Mouse (Mus musculus): ENCODE results near the gene Ctnnb1. TPM values are rescaled to one million over a fixed set of nuclear protein-coding genes. Genes with fewer than 3 reads are reported as not detected.
A peak's percentile ranks its signal among the peaks of the same experiment; 100 is the strongest.

Gene Ctnnb1
- polyA plus RNA-seq, 1 experiment: 255 TPM

GRCm38 (mm10) chr9:120930021-120930420 is 1.0 kb downstream of the Ctnnb1 start:
- Histone ChIP-seq H3K4me1 (ENCODE audit: control insufficient read depth, insufficient read depth, low read length) (no peaks in the 10 kb centered on the region), H3K27ac (ENCODE audit: insufficient read depth, low read length) (no peak overlapping the region), H3K27me3 (ENCODE audit: control insufficient read depth, insufficient read depth, low read length) (no peaks in the 10 kb centered on the region; the same call in 1 of the 2 replicates), H3K4me3 (replicated peaks; ENCODE audit: insufficient read depth, low read depth, low read length) (no peak overlapping the region)
- WGBS: 83% methylated on average over 12 of the region's 12 CpGs
- no peak for TF ChIP-seq CTCF (IDR thresholded peaks at IDR 0.05; ENCODE audit: borderline replicate concordance, insufficient read depth, low read depth, low read length)
- no peak for DNase-seq

- H3K4me1 ChIP-seq (ENCODE audit: control insufficient read depth, insufficient read depth, low read length): peaks cover 4% of the 10 kb centered on the region
- TF ChIP-seq CTCF (IDR thresholded peaks at IDR 0.05; ENCODE audit: borderline replicate concordance, insufficient read depth, low read depth, low read length) (no peak), POLR2A (IDR thresholded peaks at IDR 0.05; ENCODE audit: borderline replicate concordance, insufficient read depth, low read length) (no peak)
- H3K27me3 ChIP-seq (ENCODE audit: control insufficient read depth, insufficient read depth, low read length): no peaks in the 10 kb centered on the region; the same call in 1 of the 2 replicates
- no peak overlapping the region for H3K4me3 ChIP-seq (replicated peaks; ENCODE audit: insufficient read depth, low read depth, low read length)
- 76% methylated on average over 8 of the region's 8 CpGs for WGBS
- no peak overlapping the region for H3K27ac ChIP-seq (ENCODE audit: insufficient read depth, low read length)
- no peak for DNase-seq
Measured at GRCm38 (mm10) chr9:120930811-120931210, 1.8 kb downstream of the Ctnnb1 start.

GRCm38 (mm10) chr9:120932371-120932770 is 3.4 kb downstream of the Ctnnb1 start:
- TF ChIP-seq POLR2A (IDR thresholded peaks at IDR 0.05; ENCODE audit: borderline replicate concordance, insufficient read depth, low read length) (no peak), CTCF (IDR thresholded peaks at IDR 0.05; ENCODE audit: borderline replicate concordance, insufficient read depth, low read depth, low read length) (no peak)
- H3K27ac ChIP-seq (ENCODE audit: insufficient read depth, low read length): no peak overlapping the region
- 78% methylated on average over 6 of the region's 6 CpGs for WGBS
- H3K4me1 ChIP-seq (ENCODE audit: control insufficient read depth, insufficient read depth, low read length): peaks cover 7% of the 10 kb centered on the region
- no peaks in the 10 kb centered on the region for H3K27me3 ChIP-seq (ENCODE audit: control insufficient read depth, insufficient read depth, low read length)
- DNase-seq: peak in 1 of 2 experiments; percentile 33
- no peak overlapping the region for H3K4me3 ChIP-seq (replicated peaks; ENCODE audit: insufficient read depth, low read depth, low read length)

- WGBS: 6% methylated on average over 63 of the region's 78 CpGs
- H3K27me3 ChIP-seq (ENCODE audit: control insufficient read depth, insufficient read depth, low read length): no peaks in the 10 kb centered on the region
- H3K4me1 ChIP-seq (ENCODE audit: control insufficient read depth, insufficient read depth, low read length): peaks cover 7% of the 10 kb centered on the region
- peak overlapping the region; percentile 91 for H3K27ac ChIP-seq (ENCODE audit: insufficient read depth, low read length)
- peak overlapping the region; percentile 95 for H3K4me3 ChIP-seq (replicated peaks; ENCODE audit: insufficient read depth, low read depth, low read length)
- peak; percentile 97 for DNase-seq
- peak; percentile 98 for TF ChIP-seq POLR2A (IDR thresholded peaks at IDR 0.05; ENCODE audit: borderline replicate concordance, insufficient read depth, low read length)
- no peak for TF ChIP-seq CTCF (IDR thresholded peaks at IDR 0.05; ENCODE audit: borderline replicate concordance, insufficient read depth, low read depth, low read length)
Measured at GRCm38 (mm10) chr9:120932797-120933586, 4.0 kb downstream of the Ctnnb1 start.

GRCm38 (mm10) chr9:120933587-120933885 is 4.5 kb downstream of the Ctnnb1 start:
- peak overlapping the region; percentile 91 for H3K27ac ChIP-seq (ENCODE audit: insufficient read depth, low read length)
- H3K4me3 ChIP-seq (replicated peaks; ENCODE audit: insufficient read depth, low read depth, low read length): peak overlapping the region; percentile 95
- no peaks in the 10 kb centered on the region for H3K27me3 ChIP-seq (ENCODE audit: control insufficient read depth, insufficient read depth, low read length)
- no peak for TF ChIP-seq POLR2A (IDR thresholded peaks at IDR 0.05; ENCODE audit: borderline replicate concordance, insufficient read depth, low read length)
- TF ChIP-seq CTCF (IDR thresholded peaks at IDR 0.05; ENCODE audit: borderline replicate concordance, insufficient read depth, low read depth, low read length): no peak
- 5% methylated on average over 58 of the region's 58 CpGs for WGBS
- DNase-seq: no peak
- H3K4me1 ChIP-seq (ENCODE audit: control insufficient read depth, insufficient read depth, low read length): peaks cover 11% of the 10 kb centered on the region

GRCm38 (mm10) chr9:120933886-120934758 is 5.1 kb downstream of the Ctnnb1 start:
- H3K27ac ChIP-seq (ENCODE audit: insufficient read depth, low read length): no peak overlapping the region

GRCm38 (mm10) chr9:120934821-120935633 is 6.0 kb downstream of the Ctnnb1 start:
- Histone ChIP-seq H3K27me3 (ENCODE audit: control insufficient read depth, insufficient read depth, low read length) (no peaks in the 10 kb centered on the region), H3K4me3 (replicated peaks; ENCODE audit: insufficient read depth, low read depth, low read length) (peak overlapping the region; percentile 95), H3K4me1 (ENCODE audit: control insufficient read depth, insufficient read depth, low read length) (peaks cover 11% of the 10 kb centered on the region), H3K27ac (ENCODE audit: insufficient read depth, low read length) (no peak overlapping the region)
- no peak for DNase-seq
- TF ChIP-seq CTCF (IDR thresholded peaks at IDR 0.05; ENCODE audit: borderline replicate concordance, insufficient read depth, low read depth, low read length): no peak
- no peak for TF ChIP-seq POLR2A (IDR thresholded peaks at IDR 0.05; ENCODE audit: borderline replicate concordance, insufficient read depth, low read length)
- 36% methylated on average over 14 of the region's 14 CpGs for WGBS

More at GRCm38 (mm10) chr9:120933886-120934758, 5.1 kb downstream of the Ctnnb1 start:
- peak; percentile 56 to 65 for DNase-seq
- Histone ChIP-seq H3K4me3 (replicated peaks; ENCODE audit: insufficient read depth, low read depth, low read length) (peak overlapping the region; percentile 95), H3K27me3 (ENCODE audit: control insufficient read depth, insufficient read depth, low read length) (no peaks in the 10 kb centered on the region), H3K4me1 (ENCODE audit: control insufficient read depth, insufficient read depth, low read length) (peaks cover 11% of the 10 kb centered on the region)
- WGBS: under 1% methylated on average over 56 of the region's 57 CpGs
- TF ChIP-seq CTCF (IDR thresholded peaks at IDR 0.05; ENCODE audit: borderline replicate concordance, insufficient read depth, low read depth, low read length): no peak
- no peak for TF ChIP-seq POLR2A (IDR thresholded peaks at IDR 0.05; ENCODE audit: borderline replicate concordance, insufficient read depth, low read length)
